Mouse (Mus musculus) small intestine, adult 2 months (tissue): ENCODE measurements around the gene Tmem110. TPM values are rescaled to one million over a fixed set of nuclear protein-coding genes. Genes with fewer than 3 reads are reported as not detected.

ENCODE experiments used
- H3K27ac ChIP-seq: fragments of 200-500 bp; 2 replicates; pipeline ENCODE4 v1.5.1; 2012; ENCODE audit warnings: low read depth, low read length, control low read depth, inconsistent platforms; ENCODE audit not compliant: insufficient read depth
- H3K27me3 ChIP-seq: fragments of 200-500 bp; 2 replicates; pipeline ENCODE4 v1.6.1; 2012; ENCODE audit warnings: mild to moderate bottlenecking, moderate library complexity, low read length, inconsistent platforms; ENCODE audit not compliant: control insufficient read depth, insufficient read depth
- H3K36me3 ChIP-seq: fragments of 200-500 bp; 2 replicates; pipeline ENCODE4 v1.6.1; 2012; ENCODE audit warnings: mild to moderate bottlenecking, low read length, control low read depth, inconsistent platforms; ENCODE audit not compliant: control insufficient read depth, insufficient read depth
- H3K4me1 ChIP-seq: fragments of 200-500 bp; 2 replicates; pipeline ENCODE4 v1.6.1; 2012; ENCODE audit warnings: low read length, inconsistent platforms, mixed read lengths; ENCODE audit not compliant: control insufficient read depth, insufficient read depth, insufficient read length
- H3K4me3 ChIP-seq: fragments of 200-500 bp; 2 replicates; pipeline ENCODE4 v1.5.1; 2012; ENCODE audit warnings: low read depth, mild to moderate bottlenecking, control low read depth, inconsistent platforms, low read length, moderate library complexity
- CTCF ChIP-seq: fragments of 200-500 bp; IDR thresholded peaks from 2 replicates; pipeline ENCODE4 v1.5.1; 2012; ENCODE audit warnings: low read depth, mild to moderate bottlenecking, control low read depth, inconsistent platforms, low read length, moderate library complexity, mixed read lengths; ENCODE audit not compliant: insufficient replicate concordance, insufficient read length; ENCODE audit errors: extremely low read depth
- POLR2A ChIP-seq: fragments of 200-500 bp; IDR thresholded peaks from 2 replicates; pipeline ENCODE4 v1.6.1; 2012; ENCODE audit warnings: low read depth, mild to moderate bottlenecking, control low read depth, inconsistent platforms, low read length, moderate library complexity
- WGBS: fragments of 180-500 bp; shearing (Covaris S2); methylation state at CpG from one replicate; pipeline ENCODE4 v1.1.7; 2018; 5-methylcytosine and 5-hydroxymethylcytosine counted together
- polyA plus RNA-seq: library from polyadenylated mRNA; depleted of rRNA; stranded (reverse); fragments of >200 nt; gene quantifications from 2 replicates; pipeline ENCODE4 v1.2.3, GENCODE M21; 2012

Gene Tmem110
- polyA plus RNA-seq, 1 experiment, result 11.2 TPM

DNA sequence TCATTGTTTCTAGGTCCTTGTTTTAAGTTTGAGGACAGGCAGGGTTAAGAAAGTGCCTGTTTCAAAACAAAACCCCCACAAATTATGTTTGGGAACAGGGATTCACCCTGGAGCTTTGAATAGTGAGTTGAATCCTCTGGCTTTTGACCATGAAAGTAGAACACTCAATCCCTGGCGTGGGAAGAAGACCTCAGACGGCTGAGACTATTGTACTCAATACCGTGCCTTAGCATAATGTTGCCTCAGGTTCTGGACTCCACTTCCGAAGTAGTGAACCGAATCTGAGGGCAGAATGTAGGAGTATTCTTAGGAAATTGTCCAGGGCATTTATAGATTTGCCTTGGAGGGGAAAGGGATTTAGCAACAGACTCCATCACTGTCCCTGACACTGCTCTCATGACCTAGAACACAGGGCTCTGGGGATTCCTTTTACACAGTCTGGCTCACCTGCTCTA is 342 bp upstream of the Tmem110 start:
- WGBS, result 13% methylated on average over 5 of the region's 5 CpGs
- Histone ChIP-seq H3K27ac (no peak overlapping the region), H3K4me3 (no peak overlapping the region)

DNA sequence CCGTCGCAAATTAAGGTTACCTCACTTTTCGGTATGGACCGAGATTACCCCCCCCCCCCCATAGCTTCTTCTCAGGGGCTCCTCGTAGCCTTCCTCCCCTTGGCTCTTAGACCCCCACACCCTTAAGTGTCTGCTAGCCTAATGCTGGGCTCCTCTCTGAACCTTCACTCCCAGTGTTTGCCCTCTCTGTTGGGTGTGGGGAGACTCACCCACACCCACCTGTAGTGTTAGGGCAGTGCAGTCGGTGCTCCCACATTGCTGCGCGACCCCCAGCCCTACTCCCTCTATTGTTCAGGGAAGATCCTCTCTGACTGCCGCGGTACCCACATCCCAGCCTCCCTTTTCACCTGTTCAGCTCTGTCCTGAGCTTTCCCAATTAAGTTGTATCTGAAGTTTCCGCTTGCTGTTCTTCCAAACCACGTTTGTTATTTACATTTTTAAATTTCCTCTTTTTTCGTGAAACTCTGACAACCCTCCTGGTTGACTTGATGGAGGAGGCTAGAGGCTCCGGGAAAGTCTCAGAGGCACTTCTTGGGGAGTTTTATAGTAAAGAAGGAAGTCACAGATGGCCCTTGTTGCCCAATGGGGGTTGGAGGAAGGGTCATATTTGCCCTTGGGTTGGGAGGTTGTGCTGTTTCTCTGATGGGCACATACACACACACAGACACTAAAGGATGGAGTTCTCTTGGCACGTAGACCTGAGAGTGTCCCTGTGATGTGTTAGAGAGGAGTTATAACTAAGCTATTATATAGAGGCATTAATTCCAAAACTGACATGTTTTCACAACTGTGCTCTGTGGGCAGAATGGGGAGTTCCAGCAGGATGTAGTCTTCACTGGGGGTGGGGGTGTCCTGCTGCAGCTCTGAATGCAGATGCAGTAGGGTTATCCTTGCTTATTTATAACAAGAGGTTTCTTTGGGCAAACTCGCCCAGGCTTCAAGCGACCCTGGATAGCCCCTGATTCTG is 1.1 kb downstream of the Tmem110 start:
- Histone ChIP-seq H3K27me3 (no peaks in the 10 kb centered on the region), H3K4me1 (peaks cover 2% of the 10 kb centered on the region; the same call in 1 of the 2 replicates), H3K36me3 (no peaks in the 10 kb centered on the region), H3K4me3 (peak overlapping the region; percentile 80), H3K27ac (no peak overlapping the region)
- TF ChIP-seq CTCF (no peak), POLR2A (no peak)
- 20% methylated on average over 17 of the region's 17 CpGs for WGBS

More for the DNA sequence above, 342 bp upstream of the Tmem110 start:
- H3K4me1 ChIP-seq, result peaks cover 2% of the 10 kb centered on the region; the same call in 1 of the 2 replicates
- H3K36me3 ChIP-seq, result no peaks in the 10 kb centered on the region
- no peak for TF ChIP-seq CTCF
- no peak for TF ChIP-seq POLR2A
- H3K27me3 ChIP-seq, result no peaks in the 10 kb centered on the region

DNA sequence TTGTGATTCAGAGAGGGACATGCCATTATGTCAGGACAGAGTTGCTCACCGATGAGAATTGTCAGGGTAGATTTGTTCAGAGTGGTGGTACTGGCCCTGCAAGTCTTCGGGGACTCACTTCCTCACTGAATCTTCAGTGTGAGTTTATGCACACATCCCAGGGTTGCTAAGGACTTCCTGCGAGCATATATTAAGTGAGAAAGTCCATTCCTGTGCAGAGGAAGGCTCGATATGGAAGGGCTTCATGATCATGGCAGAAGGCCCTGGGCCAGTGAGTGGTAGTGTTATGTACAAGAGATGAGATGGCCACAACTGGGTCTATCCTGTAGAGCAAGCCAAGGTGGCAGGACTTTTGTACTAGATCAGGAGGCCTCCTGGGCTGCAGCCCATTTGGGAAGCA is 2.1 kb downstream of the Tmem110 start:
- Histone ChIP-seq H3K4me3 (no peak overlapping the region), H3K36me3 (no peaks in the 10 kb centered on the region), H3K27me3 (no peaks in the 10 kb centered on the region), H3K27ac (no peak overlapping the region), H3K4me1 (peaks cover 2% of the 10 kb centered on the region; the same call in 1 of the 2 replicates)
- TF ChIP-seq POLR2A, result no peak
- no peak for TF ChIP-seq CTCF
- 63% methylated on average over 4 of the region's 4 CpGs for WGBS

DNA sequence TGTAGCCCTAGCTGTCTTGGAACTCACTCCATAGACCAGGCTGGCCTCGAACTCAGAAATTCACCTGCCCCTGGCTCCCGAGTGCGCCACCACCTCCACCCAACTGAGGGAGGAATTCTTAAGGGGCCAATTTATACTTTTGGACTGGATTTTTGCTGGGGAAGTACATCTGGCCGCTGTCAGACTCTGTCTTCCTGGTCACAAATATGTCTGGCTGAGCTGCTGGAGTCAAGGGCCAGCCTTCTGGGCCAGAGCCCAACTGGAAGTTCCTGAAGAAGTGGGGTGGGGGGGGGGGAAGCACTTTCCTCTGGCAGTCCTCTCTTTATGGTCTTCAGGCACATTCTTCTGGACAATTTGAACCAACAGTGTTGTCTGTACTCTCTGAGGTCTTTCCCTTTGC is 2.7 kb downstream of the Tmem110 start:
- peaks cover 2% of the 10 kb centered on the region; the same call in 1 of the 2 replicates for H3K4me1 ChIP-seq
- WGBS, result 67% methylated on average over 4 of the region's 4 CpGs

DNA sequence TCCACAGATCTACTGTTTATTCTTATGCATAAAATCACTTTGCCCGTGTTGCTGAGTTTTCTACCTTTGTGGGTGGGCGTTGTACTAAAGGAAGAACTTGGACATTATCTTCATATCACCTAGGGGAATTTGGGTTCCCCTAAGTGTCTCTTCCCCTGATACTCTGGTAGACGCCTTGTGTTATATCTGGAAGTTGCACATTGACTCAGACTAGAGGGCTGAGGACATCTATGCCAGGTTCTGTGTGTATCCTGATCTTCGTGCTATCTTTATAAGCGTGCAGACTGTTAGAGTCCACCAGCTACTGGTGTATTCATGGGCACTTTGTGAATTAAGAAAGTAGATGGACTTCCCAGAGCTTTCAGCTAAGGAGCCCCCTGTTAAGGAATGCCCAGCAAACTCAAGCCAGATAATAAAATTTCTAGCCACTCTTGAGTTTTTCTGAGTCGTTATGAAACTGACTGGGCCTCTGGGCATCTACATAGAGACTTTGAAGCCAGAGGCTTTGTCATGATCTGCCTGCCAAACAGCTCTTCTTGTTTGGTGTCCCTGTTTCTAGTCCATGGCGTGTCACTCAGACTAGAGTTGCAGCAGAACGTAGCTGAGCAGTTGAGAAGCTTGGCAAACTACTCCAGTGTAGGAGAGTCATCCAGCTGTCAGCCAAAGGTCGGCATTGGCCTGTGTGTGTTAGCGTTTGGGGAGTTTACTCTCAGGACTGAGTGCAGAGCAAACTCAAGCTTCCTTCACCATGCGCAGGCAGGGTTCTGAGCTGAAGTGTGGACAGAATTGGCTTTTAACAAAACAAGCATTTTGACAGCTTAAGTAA is 3.5 kb downstream of the Tmem110 start:
- TF ChIP-seq POLR2A (no peak), CTCF (no peak)
- H3K27ac ChIP-seq, result no peak overlapping the region
- peaks cover 2% of the 10 kb centered on the region; the same call in 1 of the 2 replicates for H3K4me1 ChIP-seq
- no peaks in the 10 kb centered on the region for H3K36me3 ChIP-seq
- H3K27me3 ChIP-seq, result no peaks in the 10 kb centered on the region
- 43% methylated on average over 11 of the region's 11 CpGs for WGBS
- no peak overlapping the region for H3K4me3 ChIP-seq

More for the DNA sequence above, 2.7 kb downstream of the Tmem110 start:
- TF ChIP-seq POLR2A, result no peak
- Histone ChIP-seq H3K27ac (no peak overlapping the region), H3K4me3 (no peak overlapping the region), H3K27me3 (no peaks in the 10 kb centered on the region), H3K36me3 (no peaks in the 10 kb centered on the region)

DNA sequence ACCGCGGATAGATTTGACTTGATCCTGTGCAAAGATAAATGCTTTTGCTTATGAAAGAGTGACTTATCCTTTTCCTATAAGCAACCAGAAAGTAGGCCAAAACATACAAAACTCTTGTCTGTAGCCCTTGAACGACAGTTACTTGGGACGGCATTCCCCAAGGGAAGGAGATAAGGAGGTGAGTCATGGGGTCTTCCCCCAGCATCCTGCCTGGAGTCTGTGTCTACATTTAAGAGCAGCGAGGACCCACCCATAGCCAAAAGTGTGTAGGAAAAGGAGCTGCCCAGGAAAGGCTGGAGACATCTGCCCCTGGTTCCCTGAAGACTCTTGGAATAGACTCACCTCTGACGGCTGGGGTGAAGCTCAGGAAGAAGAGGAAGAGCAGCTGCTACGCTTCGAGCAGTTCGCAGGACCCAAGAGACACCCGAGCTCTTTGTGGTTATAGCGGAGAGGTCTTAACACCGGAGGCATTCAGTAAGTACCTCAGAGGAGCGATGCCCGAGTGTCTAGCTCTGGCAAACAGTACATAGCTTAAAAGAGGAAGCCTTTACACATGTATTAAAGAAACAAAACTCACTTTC is 12.1 kb downstream of the Tmem110 start:
- H3K27ac ChIP-seq, result no peak overlapping the region
- H3K4me3 ChIP-seq, result no peak overlapping the region
- no peaks in the 10 kb centered on the region for H3K27me3 ChIP-seq
- WGBS, result 84% methylated on average over 14 of the region's 14 CpGs
- TF ChIP-seq POLR2A, result no peak
- no peak for TF ChIP-seq CTCF
- H3K4me1 ChIP-seq, result no peaks in the 10 kb centered on the region
- no peaks in the 10 kb centered on the region for H3K36me3 ChIP-seq
